Mouse (Mus musculus) heart, embryonic 14.5 days (tissue): Measurements from ENCODE around the gene Slc32a1. TPM values are rescaled to one million over a fixed set of nuclear protein-coding genes. Genes with fewer than 3 reads are reported as not detected.

Experiments
- ATAC-seq: fragments of 200-750 bp; cut with Nextera tagmentation; 2 replicates; pipeline ENCODE4 v1.8.0; 2017; ENCODE audit warnings: low read depth, moderate TSS enrichment; ENCODE audit not compliant: insufficient number of reproducible peaks, insufficient read depth, low FRiP score
- H3K27ac ChIP-seq, 2 experiments: fragments of 200-500 bp in 1 of 2; fragments of 300-500 bp in 1 of 2; sonication (generic) in 1 of 2; replicated peaks in 1 of 2; 2 replicates each; pipeline ENCODE4 v1.5.1; 2012 to 2014; ENCODE audit warnings: low read depth in 2 of 2, low read length in 2 of 2, control low read depth in 1 of 2, mild to moderate bottlenecking in 1 of 2, mixed read lengths in 1 of 2; ENCODE audit not compliant: control insufficient read depth in 1 of 2, insufficient read depth in 1 of 2
- H3K27me3 ChIP-seq: fragments of 300-500 bp; sonication (generic); 2 replicates; pipeline ENCODE4 v1.6.1; 2014; ENCODE audit warnings: mild to moderate bottlenecking, low read length, control low read depth; ENCODE audit not compliant: control insufficient read depth, insufficient read depth
- H3K36me3 ChIP-seq: fragments of 300-500 bp; sonication (generic); 2 replicates; pipeline ENCODE4 v1.6.1; 2014; ENCODE audit warnings: mild to moderate bottlenecking, control low read depth, low read length, mixed read lengths; ENCODE audit not compliant: control insufficient read depth, insufficient read depth
- H3K4me1 ChIP-seq, 2 experiments: fragments of 200-500 bp in 1 of 2; fragments of 300-500 bp in 1 of 2; sonication (generic) in 1 of 2; 2 replicates each; pipeline ENCODE4 v1.6.1; 2012 to 2014; ENCODE audit warnings: low read length in 2 of 2, control low read depth in 1 of 2, mixed read lengths in 1 of 2; ENCODE audit not compliant: control insufficient read depth in 2 of 2, insufficient read depth in 2 of 2
- H3K4me2 ChIP-seq: fragments of 300-500 bp; sonication (generic); 2 replicates; pipeline ENCODE4 v1.6.1; 2014; ENCODE audit warnings: mild to moderate bottlenecking, low read length
- H3K4me3 ChIP-seq, 2 experiments: fragments of 200-500 bp in 1 of 2; fragments of 300-500 bp in 1 of 2; sonication (generic) in 1 of 2; 2 replicates each; pipeline ENCODE4 v1.5.1; 2012 to 2014; ENCODE audit warnings: low read length in 2 of 2, mild to moderate bottlenecking in 2 of 2, control low read depth in 1 of 2, low read depth in 1 of 2, moderate library complexity in 1 of 2; ENCODE audit not compliant: control insufficient read depth in 1 of 2, insufficient read depth in 1 of 2
- H3K9ac ChIP-seq: fragments of 300-500 bp; sonication (generic); 2 replicates; pipeline ENCODE4 v1.6.1; 2014; ENCODE audit warnings: mild to moderate bottlenecking, low read length
- H3K9me3 ChIP-seq: fragments of 300-500 bp; sonication (generic); 2 replicates; pipeline ENCODE4 v1.6.1; 2016; ENCODE audit warnings: low read length, control low read depth; ENCODE audit not compliant: control insufficient read depth
- WGBS: fragments of 180-500 bp; shearing (Covaris S2); extraction: QIAGEN DNeasy Blood & Tissue Kit; methylation state at CpG from one replicate; pipeline ENCODE4 v1.1.7; 2014; 5-methylcytosine and 5-hydroxymethylcytosine counted together
- polyA plus RNA-seq: library from polyadenylated mRNA; unstranded; fragments of >200 nt; fragmentation: Nextera tagmentation; extraction: Ambion mirVana; gene quantifications from 2 replicates; pipeline ENCODE4 v1.2.1, GENCODE M21; 2014

Slc32a1 gene
- polyA plus RNA-seq, 1 experiment from 2014 or later: not detected

GRCm38 (mm10) chr2:158601326-158601725, 9.2 kb upstream of the Slc32a1 start:
- H3K27me3 ChIP-seq: peaks cover 45% of the 10 kb centered on the region
- no peaks in the 10 kb centered on the region for H3K9me3 ChIP-seq
- no peak overlapping the region for H3K4me3 ChIP-seq
- no peaks in the 10 kb centered on the region for H3K4me1 ChIP-seq
- H3K27ac ChIP-seq: no peak overlapping the region
- no peaks in the 10 kb centered on the region for H3K36me3 ChIP-seq
- ATAC-seq: no peak
- WGBS: 70% methylated on average over 1 of the region's 1 CpGs
- no peak overlapping the region for H3K9ac ChIP-seq
- no peak overlapping the region for H3K4me2 ChIP-seq

GRCm38 (mm10) chr2:158602663-158603062, 7.9 kb upstream of the Slc32a1 start:
- Histone ChIP-seq H3K4me1 (no peaks in the 10 kb centered on the region), H3K27ac (no peak overlapping the region), H3K4me3 (no peak overlapping the region), H3K36me3 (no peaks in the 10 kb centered on the region), H3K9ac (no peak overlapping the region), H3K9me3 (no peaks in the 10 kb centered on the region), H3K4me2 (no peak overlapping the region), H3K27me3 (peaks cover 53% of the 10 kb centered on the region)
- no peak for ATAC-seq
- 42% methylated on average over 15 of the region's 15 CpGs for WGBS

- WGBS: 12% methylated on average over 4 of the region's 4 CpGs
- Histone ChIP-seq H3K4me3 (no peak overlapping the region), H3K4me1 (peaks cover 0 to 4% of the 10 kb centered on the region in 2 experiments; a peak in 2 of 4 replicates)
Observed at GRCm38 (mm10) chr2:158606511-158606964, 4.0 kb upstream of the Slc32a1 start.

GRCm38 (mm10) chr2:158609681-158610080, 886 bp upstream of the Slc32a1 start:
- no peak for ATAC-seq
- Histone ChIP-seq H3K4me1 (peaks cover 0 to 6% of the 10 kb centered on the region in 2 experiments; a peak in 2 of 4 replicates), H3K9ac (no peak overlapping the region), H3K4me3 (no peak overlapping the region), H3K27me3 (peaks cover 93% of the 10 kb centered on the region), H3K9me3 (no peaks in the 10 kb centered on the region), H3K4me2 (no peak overlapping the region), H3K27ac (no peak overlapping the region), H3K36me3 (no peaks in the 10 kb centered on the region)
- WGBS: 1% methylated on average over 27 of the region's 27 CpGs

More at GRCm38 (mm10) chr2:158606511-158606964, 4.0 kb upstream of the Slc32a1 start:
- Histone ChIP-seq H3K27ac (no peak overlapping the region), H3K36me3 (no peaks in the 10 kb centered on the region), H3K4me2 (no peak overlapping the region), H3K9ac (no peak overlapping the region), H3K9me3 (no peaks in the 10 kb centered on the region), H3K27me3 (peaks cover 74% of the 10 kb centered on the region)
- ATAC-seq: no peak

GRCm38 (mm10) chr2:158611326-158611719, 756 bp downstream of the Slc32a1 start:
- Histone ChIP-seq H3K36me3 (no peaks in the 10 kb centered on the region), H3K9ac (no peak overlapping the region), H3K4me1 (peaks cover 0 to 12% of the 10 kb centered on the region in 2 experiments; a peak in 2 of 4 replicates), H3K27ac (no peak overlapping the region), H3K9me3 (no peaks in the 10 kb centered on the region), H3K4me3 (no peak overlapping the region), H3K27me3 (peaks cover 99% of the 10 kb centered on the region), H3K4me2 (0 out of 2 replicates have a peak overlapping the region, but pooled peaks have one; percentile 36)
- WGBS: 2% methylated on average over 30 of the region's 30 CpGs
- no peak for ATAC-seq

- Histone ChIP-seq H3K27ac (no peak overlapping the region), H3K4me3 (no peak overlapping the region), H3K9ac (no peak overlapping the region), H3K27me3 (peaks cover 99% of the 10 kb centered on the region), H3K4me2 (no peak overlapping the region), H3K36me3 (no peaks in the 10 kb centered on the region), H3K4me1 (peaks cover 0 to 12% of the 10 kb centered on the region in 2 experiments; a peak in 2 of 4 replicates), H3K9me3 (no peaks in the 10 kb centered on the region)
- WGBS: 5% methylated on average over 30 of the region's 30 CpGs
- ATAC-seq: no peak
Observed at GRCm38 (mm10) chr2:158611726-158612670, 1.4 kb downstream of the Slc32a1 start.

- Histone ChIP-seq H3K4me1 (peaks cover 0 to 12% of the 10 kb centered on the region in 2 experiments; a peak in 2 of 4 replicates), H3K4me2 (no peak overlapping the region), H3K27me3 (peaks cover 99% of the 10 kb centered on the region), H3K9me3 (no peaks in the 10 kb centered on the region), H3K36me3 (no peaks in the 10 kb centered on the region), H3K9ac (no peak overlapping the region), H3K4me3 (no peak overlapping the region), H3K27ac (no peak overlapping the region)
- no peak for ATAC-seq
- WGBS: 10% methylated on average over 10 of the region's 10 CpGs
Observed at GRCm38 (mm10) chr2:158612671-158613250, 2.2 kb downstream of the Slc32a1 start.
